In genomic region chr10:25111636-25112422, GRCm38 (mm10) we compare ENCODE assay signal across 9 mouse cellular contexts.
A peak's percentile ranks its signal among the peaks of the same experiment; 100 is the strongest.
DNase-seq lines count a peak whose midpoint lies in the region; ATAC-seq lines count a peak whose summit lies in the region.
"Had no signal": no experiment of that assay in that cellular context is flagged by ENCODE, and none has a peak within 500 bp of the region (broad histone marks: within the 10 kb centered on the region; RNA-seq: fewer than 3 reads in every experiment).

No protein-coding gene starts in this region.

- H3K27me3 ChIP-seq in intestine, embryonic 16.5 days (replicated peaks; ENCODE audit: control insufficient read depth, insufficient read depth, low read length): no peaks in the 10 kb centered on the region
- H3K27me3 ChIP-seq in neural tube, embryonic 15.5 days (replicated peaks): no peaks in the 10 kb centered on the region
- H3K27me3 ChIP-seq: embryonic facial prominence, embryonic 12.5 days had no signal

- no peaks in the 10 kb centered on the region for H3K36me3 ChIP-seq in intestine, embryonic 16.5 days (ENCODE audit: control insufficient read depth, insufficient read depth, low read length)
- H3K36me3 ChIP-seq in neural tube, embryonic 15.5 days: no peaks in the 10 kb centered on the region
- H3K36me3 ChIP-seq: embryonic facial prominence, embryonic 12.5 days had no signal

- H3K9ac ChIP-seq in intestine, embryonic 16.5 days (ENCODE audit: low read depth, low read length): no peak overlapping the region
- no peak overlapping the region for H3K9ac ChIP-seq in neural tube, embryonic 15.5 days (replicated peaks)
- H3K9ac ChIP-seq: embryonic facial prominence, embryonic 12.5 days had no signal

- no peaks in the 10 kb centered on the region for H3K9me3 ChIP-seq in intestine, embryonic 16.5 days (ENCODE audit: control insufficient read depth, low read length)
- H3K9me3 ChIP-seq in neural tube, embryonic 15.5 days (replicated peaks): no peaks in the 10 kb centered on the region
- H3K9me3 ChIP-seq: embryonic facial prominence, embryonic 12.5 days had no signal

- H3K4me2 ChIP-seq in intestine, embryonic 16.5 days (ENCODE audit: low read depth, low read length): no peak overlapping the region
- no peak overlapping the region; the same call in 1 of the 2 replicates for H3K4me2 ChIP-seq in neural tube, embryonic 15.5 days
- H3K4me2 ChIP-seq: embryonic facial prominence, embryonic 12.5 days had no signal

- no peak overlapping the region for H3K27ac ChIP-seq in intestine, embryonic 16.5 days (ENCODE audit: low read length)
- H3K27ac ChIP-seq in neural tube, embryonic 15.5 days (replicated peaks): peak overlapping the region; percentile 77; the same call in 1 of the 2 replicates
- H3K27ac ChIP-seq: embryonic facial prominence, embryonic 12.5 days had no signal

- no peak overlapping the region for H3K4me3 ChIP-seq in intestine, embryonic 16.5 days (ENCODE audit: low read length)
- H3K4me3 ChIP-seq in neural tube, embryonic 15.5 days (replicated peaks): no peak overlapping the region
- H3K4me3 ChIP-seq: embryonic facial prominence, embryonic 12.5 days had no signal

- peak; percentile 72 for ATAC-seq in frontal cortex, adult (ENCODE audit: low TSS enrichment)
- peak; percentile 82 for ATAC-seq in intestine, embryonic 16.5 days
- ATAC-seq in neural tube, embryonic 15.5 days (ENCODE audit: low FRiP score): peak; percentile 62; the same call in 1 of the 2 replicates
- ATAC-seq in inflammation-experienced regulatory T-cells, adult 6 months: no peak

- 14% methylated on average over 11 of the region's 11 CpGs for WGBS in intestine, embryonic 16.5 days
- 5% methylated on average over 11 of the region's 11 CpGs for WGBS in neural tube, embryonic 15.5 days

- DNase-seq in frontal cortex, postnatal 25 days (ENCODE audit: low spot score in 2 of 2): no peak
- DNase-seq in embryo, embryonic 10.5 days (ENCODE audit: low spot score): peak; percentile 72
- DNase-seq in heart, postnatal 25 days (ENCODE audit: low spot score): no peak
- no peak for DNase-seq in spleen, adult 18-20 months

- intact Hi-C loops in heart, postnatal 25 days (cut with DNase I): no loop called here

- H3K4me1 ChIP-seq in intestine, embryonic 16.5 days (ENCODE audit: control insufficient read depth, insufficient read depth, low read length): 0 out of 2 replicates have a peak, but pooled peaks cover 3% of the 10 kb centered on the region
- H3K4me1 ChIP-seq in neural tube, embryonic 15.5 days: peaks cover 19% of the 10 kb centered on the region
- H3K4me1 ChIP-seq: embryonic facial prominence, embryonic 12.5 days had no signal
